Mouse (Mus musculus) heart, adult 18-20 months (tissue): ENCODE measurements around the gene Il12rb2. TPM values are rescaled to one million over a fixed set of nuclear protein-coding genes. Genes with fewer than 3 reads are reported as not detected.
A peak's percentile ranks its signal among the peaks of the same experiment; 100 is the strongest.

Experiments used
- DNase-seq, 2 experiments: peaks; one replicate each; pipeline ENCODE4 v3.0.0; 2021 to 2022; ENCODE audit warnings: mixed read lengths in 1 of 2
- long read RNA-seq, 2 experiments: library from polyadenylated mRNA; stranded (forward); transcript quantifications; one replicate each; pipeline ENCODE4 v2.0.0; 2021
- total RNA-seq, 2 experiments: library from RNA; stranded (reverse); gene quantifications; 2 replicates each; pipeline ENCODE4 v1.2.3; 2021

Il12rb2 gene
- under 1 TPM; 0.22 to 0.26 TPM for total RNA-seq
- long read RNA-seq, experiment 1, result 0 reads
- long read RNA-seq, experiment 2, result 0 reads

DNA sequence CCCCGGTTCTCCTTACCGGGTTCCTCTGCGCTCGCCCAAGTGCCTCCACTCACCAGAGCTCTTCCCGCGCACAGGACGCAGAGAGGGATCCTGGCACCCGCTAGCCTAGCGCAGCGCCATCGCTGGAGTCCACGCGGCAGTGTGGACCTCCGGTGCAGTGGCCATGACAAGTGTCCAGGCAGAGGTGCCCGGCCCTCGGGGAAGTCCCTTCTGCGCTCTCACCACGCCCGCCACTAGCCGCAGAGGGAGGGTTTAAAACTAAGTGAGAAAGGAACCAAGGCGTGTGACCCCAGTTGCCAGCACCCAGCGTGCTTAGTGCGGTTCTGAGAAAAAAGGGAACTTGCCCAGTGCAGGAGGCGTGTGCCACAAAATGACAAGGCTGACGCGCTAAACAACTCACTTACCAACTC, at the start of gene Il12rb2:
Gene Il12rb2 (minus strand): TSS at position 207 of the 410 bp plus-strand sequence.
- peak; percentile 6 to 40 for DNase-seq

DNA sequence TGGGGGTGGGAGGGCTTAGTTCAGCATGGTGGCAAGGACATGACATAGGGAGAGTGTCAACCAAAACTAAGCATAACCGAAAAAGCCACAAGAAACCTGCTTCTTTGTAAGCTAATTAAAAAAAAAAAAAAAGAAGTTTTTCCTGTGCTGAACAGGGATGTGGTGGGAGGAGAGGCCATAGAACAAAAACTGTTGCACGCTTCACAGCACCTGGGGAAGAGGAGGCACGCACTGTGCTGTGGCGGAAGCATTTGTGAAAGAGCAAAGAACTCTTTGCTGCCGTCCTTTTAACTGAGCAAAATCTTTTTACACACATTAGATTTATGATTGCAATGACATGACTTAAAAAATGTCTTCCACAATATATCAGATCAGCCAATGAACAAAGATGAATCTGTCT, 45.8 kb upstream of the Il12rb2 start:
- DNase-seq, result no peak

DNA sequence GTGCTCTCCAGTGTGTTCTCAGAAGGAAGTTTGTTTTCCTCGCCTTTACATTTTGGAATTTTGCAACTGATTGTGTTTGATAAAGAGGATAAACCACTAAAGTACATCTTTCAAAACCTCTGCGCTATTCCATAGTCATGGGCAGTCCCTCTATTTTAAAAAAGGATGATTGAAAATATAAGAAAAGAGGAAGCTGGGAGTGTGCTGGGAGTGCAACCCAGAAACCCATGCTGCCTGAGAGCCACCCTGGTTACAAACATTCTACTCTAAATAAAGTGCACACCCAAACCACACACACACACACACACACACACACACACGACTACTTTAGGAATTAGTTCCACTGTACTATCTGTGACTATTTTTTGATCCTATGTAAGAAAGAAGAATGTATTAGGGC, 40.6 kb upstream of the Il12rb2 start:
- DNase-seq, result no peak

- no peak for DNase-seq
These were observed 39.3 kb upstream of the Il12rb2 start for GRCm38 (mm10) chr6:67415276-67415675.

GRCm38 (mm10) chr6:67413378-67413777, 37.4 kb upstream of the Il12rb2 start:
- DNase-seq, result no peak

DNA sequence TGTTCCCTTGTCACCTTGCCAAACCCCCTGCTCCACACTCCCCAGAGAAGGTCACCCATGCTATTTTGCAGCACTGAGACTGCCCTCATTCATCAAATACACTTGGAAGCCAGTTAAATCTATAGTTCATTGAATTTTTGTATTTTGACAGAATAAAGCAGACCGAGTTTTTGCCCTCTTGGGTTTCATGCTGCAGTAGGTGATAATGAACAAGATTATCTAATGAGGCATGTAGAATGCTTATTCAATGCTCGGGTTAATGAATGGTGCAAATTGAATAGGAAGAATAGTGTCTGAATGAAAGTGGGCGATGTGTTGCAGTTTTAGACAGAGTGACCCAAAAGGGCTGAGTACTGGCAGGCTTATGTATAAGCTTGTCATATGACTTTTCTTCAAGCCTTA, 29.3 kb upstream of the Il12rb2 start:
- no peak for DNase-seq

DNA sequence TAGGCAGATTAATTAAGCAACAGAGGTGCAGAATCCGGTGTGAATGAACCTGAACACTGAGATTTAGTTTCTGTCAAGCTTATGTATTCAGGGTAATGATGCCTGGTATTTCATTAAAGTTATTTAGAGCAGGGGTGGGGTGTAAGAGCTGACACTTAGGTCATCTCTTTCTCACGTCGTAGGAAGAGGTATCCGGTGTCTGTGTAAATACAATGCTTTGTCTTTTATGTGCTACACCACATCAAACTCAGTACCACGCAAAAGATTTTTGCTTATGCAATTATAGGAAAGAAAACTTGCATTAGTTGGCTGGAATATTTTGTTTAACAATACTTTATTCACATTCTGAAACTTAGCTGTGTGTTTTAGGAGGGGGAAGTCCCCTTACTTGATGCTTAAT, 23.6 kb upstream of the Il12rb2 start:
- no peak for DNase-seq

DNA sequence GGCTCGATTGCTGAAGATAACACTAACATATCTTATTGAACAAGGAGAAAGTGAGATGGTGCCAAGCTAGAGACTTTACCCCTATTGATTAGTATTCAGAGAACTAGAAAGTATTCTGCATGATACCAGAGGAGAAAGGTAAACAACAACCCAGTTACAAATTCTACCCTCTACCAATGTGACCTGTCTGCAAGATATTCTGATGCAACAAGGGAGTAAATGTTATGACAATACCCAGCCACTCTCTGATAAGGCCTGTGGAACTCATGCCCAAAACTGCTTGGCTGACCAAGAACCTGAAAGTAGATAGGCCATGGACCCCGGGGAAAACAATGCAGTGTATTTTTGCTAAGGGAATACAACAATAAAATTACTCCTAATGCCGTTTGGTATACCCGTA, 10.2 kb downstream of the Il12rb2 start:
- no peak for DNase-seq

DNA sequence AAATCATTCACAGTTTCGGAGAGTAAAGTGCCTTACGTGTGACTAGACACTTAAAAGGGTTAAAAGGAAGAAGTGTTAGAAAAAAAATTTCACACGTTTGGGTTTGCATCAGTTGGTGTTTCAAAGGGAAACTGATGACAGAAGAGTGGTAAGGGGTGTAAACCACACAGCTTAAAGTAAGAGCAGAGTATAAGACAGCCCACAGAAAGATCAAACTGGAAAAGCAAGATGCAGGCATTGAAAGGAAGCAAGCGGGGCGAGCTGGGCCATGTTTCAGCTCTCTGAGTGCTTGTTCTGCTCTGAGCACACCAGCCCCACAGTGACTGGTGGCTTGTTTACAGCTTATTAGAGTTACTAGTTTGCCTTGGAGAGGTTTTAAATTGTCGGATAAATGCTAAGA, 27.9 kb downstream of the Il12rb2 start:
- no peak for DNase-seq

- no peak for DNase-seq
These were observed 36.5 kb downstream of the Il12rb2 start for GRCm38 (mm10) chr6:67339494-67339893.

DNA sequence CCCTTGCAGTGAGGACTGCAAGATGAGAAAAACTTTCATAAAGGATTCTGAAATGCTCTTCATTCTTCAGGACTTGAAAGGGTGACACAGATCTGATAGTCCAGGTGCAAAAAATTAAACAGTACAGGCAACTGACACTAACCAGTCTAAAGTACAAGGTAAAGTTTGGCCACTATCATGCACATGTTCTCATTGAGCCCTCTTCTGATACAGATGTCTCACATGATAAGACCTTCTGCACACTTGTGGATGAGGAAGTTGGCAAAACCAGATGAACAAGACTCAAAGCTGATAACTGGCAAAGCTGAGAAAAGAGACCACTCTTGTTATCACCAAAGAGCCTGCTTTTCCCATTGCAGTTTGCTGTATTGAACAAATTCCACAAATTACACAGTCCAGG, 38.0 kb downstream of the Il12rb2 start:
- no peak for DNase-seq

GRCm38 (mm10) chr6:67323788-67324187, 52.2 kb downstream of the Il12rb2 start:
- no peak for DNase-seq

- peak; percentile 50 to 79 for DNase-seq
These were observed 57.5 kb downstream of the Il12rb2 start for GRCm38 (mm10) chr6:67318451-67318850.

DNA sequence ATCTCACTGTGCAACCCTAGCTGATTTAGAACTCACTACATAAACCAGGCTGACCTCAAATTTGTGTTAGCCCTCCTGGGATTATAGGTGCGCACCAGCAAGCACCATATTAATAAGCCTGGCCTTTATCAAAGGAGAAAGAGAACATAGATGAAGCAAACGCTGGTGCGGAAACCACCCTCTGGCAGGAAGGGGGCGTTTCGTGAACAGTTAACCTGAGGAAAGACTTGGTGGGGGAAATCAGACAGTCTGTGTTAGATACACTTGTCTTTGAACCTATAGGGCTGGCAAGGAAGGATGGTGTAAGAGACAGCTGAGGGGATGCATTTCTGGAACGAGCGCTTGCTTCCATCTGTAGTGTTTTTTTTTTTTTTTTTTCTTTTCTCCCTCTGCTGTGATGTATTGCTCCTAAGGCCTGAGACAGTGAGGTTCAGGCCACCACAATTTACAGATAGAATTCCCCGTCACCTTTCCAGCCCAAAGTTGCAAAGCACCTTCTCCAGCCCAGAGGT, 58.1 kb downstream of the Il12rb2 start:
- DNase-seq, result no peak

DNA sequence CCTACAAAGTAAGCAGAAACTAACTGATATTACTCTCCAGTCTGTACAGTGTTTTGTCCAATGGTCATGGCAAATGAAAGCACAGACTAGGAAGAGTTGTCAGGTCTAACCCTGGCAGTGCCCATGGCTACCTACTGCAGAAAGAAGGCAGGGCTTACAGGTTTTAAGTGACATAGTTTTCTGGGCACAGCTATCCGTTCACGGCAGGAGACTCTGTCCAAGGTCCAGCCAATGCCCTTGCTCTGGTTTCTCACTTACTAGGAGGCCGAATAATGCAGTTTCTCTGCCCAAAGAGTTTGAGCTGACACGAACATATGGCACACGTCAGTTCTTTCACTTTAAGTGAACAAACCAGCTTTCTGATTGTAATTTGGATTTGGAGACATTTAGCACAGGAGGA, 58.9 kb downstream of the Il12rb2 start:
- no peak for DNase-seq

GRCm38 (mm10) chr6:67314697-67315096, 61.3 kb downstream of the Il12rb2 start:
- DNase-seq, result no peak

DNA sequence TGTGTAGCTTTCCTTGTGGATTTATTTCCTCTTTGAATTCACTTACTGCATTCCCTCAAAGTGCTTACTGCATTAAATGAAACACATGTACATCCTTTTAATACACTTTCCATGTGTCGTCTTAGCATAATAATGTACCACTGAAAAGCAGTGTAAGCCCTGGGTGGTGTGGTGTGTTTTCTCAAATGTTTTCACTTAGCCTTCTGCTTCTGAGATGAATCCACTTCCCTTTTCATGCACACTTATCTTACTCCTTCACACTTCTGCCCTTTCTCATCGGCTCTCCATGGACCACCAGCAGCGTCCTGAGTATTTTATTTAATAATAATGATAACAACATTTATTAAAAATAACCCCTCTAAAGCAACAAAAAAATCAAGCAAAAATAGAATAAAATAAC, 66.2 kb downstream of the Il12rb2 start:
- no peak for DNase-seq

GRCm38 (mm10) chr6:67308994-67309393, 67.0 kb downstream of the Il12rb2 start:
- DNase-seq, result no peak

DNA sequence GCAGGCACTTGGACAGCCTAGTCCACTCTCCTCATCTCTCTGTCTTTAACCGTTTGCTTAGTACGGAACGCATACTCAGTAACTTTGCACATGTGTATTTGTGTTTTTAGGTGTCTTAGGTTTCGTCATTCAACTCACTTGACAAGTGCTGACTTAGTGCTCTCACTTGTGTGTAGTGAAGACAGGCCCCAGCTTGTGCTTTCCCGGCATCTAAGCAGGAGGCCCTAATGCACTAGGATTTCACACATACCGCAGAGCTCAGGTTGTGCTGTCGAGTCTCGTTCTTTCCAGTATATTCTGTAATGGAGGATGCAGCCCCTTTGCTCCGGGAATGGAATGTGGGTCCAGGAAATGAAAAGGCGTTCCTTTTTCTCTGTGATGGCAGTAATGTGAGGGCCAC, 72.8 kb downstream of the Il12rb2 start:
- no peak for DNase-seq

DNA sequence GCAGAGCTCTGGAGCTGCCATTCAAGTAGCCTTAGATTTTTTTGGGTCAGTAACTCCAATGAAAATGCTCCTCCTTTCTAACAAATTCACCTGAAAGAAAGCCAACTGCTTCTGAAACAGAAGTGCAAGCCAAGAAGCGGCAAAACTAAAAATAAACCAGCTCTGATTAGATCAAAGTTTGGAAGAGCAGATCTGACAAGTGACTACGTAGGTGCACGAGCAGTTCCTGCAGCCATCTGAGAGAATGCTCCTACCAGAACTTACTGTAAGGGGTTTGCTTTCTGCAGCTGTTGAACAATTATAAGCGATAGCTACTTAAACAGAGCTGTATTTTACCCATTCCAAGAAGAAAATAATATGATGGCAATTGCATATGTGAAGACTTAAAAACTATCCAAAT, 73.5 kb downstream of the Il12rb2 start:
- no peak for DNase-seq

DNA sequence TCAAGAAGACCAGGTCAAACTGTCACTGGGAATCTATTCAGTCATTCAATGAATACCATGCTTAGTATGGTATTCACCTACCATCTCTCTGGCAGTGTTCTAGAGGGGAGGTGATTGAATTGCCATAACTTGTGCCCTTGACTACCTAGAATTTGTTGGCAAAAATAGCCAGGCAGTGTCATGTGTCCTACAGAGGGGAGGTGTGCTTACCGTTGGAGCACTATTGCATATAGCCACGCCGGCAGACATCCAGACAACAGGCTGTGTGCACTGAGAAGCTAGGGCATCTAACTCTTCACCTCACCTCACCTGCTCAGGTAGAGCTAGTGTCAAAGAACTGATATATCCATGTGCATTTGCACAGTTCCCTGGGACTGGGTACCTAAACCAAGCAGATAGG, 74.8 kb downstream of the Il12rb2 start:
- no peak for DNase-seq

DNA sequence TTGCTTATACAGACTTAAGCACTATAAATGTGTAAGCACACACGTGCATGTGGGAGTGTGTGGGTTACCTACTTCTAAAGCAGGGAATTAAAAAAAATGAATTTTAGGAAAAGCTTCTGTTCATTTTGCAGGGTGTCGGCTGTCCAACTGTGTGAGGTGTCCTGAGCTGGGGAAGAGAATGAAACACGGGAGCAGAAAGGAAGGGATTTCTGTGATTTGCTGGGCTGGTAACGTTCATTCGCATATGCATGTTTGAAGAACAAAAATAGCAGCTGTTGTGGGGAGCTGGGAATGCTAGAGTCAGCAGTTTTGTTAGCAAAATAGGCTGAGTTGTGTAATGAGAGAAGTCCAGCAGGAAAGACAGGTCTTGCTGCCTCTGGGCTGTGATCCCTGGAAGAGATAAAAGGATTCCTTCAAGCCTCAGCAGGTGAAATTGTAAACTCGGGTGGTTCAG, 75.3 kb downstream of the Il12rb2 start:
- DNase-seq, result peak; percentile 25 to 29

DNA sequence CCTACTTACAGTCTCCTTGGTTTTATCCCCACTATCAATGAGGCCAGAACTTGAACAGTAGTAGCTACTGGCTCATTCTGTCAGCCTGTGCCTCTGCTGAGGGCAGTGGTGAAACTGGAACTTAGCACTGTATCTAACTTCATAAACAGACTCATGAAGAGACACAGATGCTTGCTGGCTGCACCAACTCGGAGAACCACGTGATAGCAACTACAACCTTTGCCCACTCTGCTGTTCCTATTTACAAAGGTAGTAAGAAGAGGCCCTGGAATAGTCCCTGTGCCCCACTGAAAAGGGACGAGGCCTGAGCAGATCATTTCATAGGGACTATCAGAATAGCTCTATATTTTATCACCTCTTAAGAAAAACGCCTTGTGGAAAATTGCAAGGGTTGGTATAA, 75.7 kb downstream of the Il12rb2 start:
- DNase-seq, result no peak

GRCm38 (mm10) chr6:67298742-67299141, 77.2 kb downstream of the Il12rb2 start:
- DNase-seq, result no peak

GRCm38 (mm10) chr6:67296126-67296525, 79.9 kb downstream of the Il12rb2 start:
- no peak for DNase-seq
